Mouse (Mus musculus): ENCODE results near the gene Rcl1. TPM values are rescaled to one million over a fixed set of nuclear protein-coding genes. Genes with fewer than 3 reads are reported as not detected.

Rcl1 gene
- total RNA-seq, 1 experiment from 2014 or later: 36.1 TPM

DNA sequence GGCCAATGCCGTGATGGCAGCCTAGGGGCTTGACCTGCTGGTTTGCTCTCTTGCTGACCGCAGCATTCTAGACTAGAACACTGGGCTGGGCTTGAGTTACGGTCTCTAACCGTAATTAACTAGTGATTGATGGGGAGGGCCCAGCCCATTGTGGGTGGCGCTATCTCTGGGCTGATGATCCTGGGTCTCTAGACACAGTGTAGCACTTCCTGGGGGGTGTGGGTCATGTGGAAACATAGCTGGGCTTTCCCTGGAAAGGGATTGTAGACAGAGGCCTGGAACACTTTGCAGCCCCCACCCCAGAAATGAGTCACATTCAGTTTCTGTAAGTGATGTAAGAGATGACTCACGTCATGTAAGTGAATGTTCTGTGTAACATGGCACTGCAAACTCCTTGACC, 48.9 kb downstream of the Rcl1 start:
- DNase-seq: no peak

- DNase-seq: no peak
Observed at GRCm38 (mm10) chr19:29151443-29151842, 50.3 kb downstream of the Rcl1 start.

DNA sequence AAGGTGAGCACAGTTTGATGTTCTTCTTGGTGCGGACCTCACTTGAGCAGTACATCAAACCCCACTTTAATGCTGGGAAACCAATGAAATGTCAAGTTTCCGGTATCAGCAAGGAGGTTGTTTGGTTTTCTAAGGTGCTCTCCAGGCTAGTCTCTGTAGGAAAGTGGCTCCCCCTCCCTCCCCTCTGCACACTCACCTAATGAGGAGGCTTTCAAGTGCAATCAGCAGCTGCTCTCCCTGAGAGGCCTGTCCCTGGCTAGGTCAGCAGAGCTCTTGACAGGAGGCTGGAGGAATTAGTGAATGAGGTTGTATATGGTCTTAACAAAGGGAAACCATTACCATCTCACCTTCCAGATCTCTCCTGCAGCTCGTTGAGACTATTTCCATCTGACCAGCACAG, 54.4 kb downstream of the Rcl1 start:
- no peak for DNase-seq

DNA sequence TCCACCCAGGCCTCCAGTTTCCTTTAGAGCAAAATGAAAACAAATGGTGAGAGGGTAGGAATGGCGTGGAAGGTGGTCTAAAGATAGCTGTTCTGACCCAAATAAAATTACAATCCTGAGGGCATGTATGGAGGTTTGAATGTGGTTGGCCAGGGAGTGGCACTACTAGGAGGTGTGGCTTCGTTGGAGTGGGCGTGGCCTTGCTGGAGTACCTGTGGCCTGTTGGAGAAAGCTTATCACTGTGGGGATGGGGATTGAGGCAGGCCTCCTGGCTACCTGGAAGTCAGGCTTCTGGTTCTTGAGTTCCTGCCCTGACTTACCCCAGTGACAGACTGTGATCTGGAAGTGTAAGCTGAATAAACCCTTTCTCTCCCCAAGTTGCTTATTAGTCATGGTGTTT, 55.2 kb downstream of the Rcl1 start:
- DNase-seq: no peak

GRCm38 (mm10) chr19:29157678-29158466, 56.7 kb downstream of the Rcl1 start:
- no peak for DNase-seq

DNA sequence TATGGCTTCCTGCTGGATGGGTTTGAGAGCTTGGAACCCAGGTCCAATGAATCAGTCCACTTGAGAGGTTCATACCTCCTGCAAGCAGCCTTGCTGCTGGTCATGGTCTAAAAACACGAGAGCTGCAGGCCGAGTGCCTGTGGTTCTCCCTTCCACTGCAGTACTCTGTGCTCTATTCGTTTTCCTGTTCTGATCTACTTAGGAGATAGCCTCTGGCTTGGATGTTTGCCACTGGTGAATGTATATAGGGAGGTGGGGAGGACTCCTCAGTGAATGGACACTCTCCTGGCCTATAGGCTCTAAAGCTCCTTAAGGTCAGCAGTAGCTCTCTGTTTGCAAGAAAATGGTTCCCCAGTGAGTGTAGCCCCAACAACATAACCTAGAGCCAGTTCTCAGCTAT, 57.3 kb downstream of the Rcl1 start:
- no peak for DNase-seq

DNA sequence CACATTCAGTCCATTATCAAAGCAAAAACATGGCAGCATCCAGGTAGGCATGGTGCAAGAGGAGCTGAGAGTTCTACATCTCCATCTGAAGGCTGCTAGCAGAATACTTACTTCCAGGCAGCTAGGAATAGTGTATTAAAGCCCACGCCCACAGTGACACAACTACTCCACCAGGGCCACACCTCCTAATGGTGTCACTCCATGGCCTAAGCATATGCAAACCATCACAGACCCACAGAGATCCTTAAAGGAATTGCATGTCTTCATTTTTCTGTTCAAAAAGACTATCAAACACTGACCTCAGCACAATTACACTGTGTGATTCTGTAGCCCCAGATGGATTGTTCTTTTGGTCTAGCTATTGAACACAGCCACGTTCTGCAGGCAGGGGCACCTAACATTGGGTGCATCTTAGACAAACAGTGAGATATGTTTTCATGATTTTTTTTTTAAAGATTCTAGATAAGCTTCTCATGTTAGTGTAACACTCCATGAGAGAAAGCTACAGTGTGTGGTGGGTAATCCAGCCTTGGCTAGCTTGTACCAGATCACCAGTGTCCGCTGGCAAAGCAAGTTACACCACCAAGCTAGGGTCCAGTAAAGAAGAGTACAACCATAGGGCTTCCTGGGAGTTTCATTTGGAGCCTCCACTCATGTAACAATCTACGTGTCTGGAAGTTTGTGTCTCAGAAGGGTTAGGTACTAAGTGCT, 62.8 kb downstream of the Rcl1 start:
- no peak for DNase-seq

GRCm38 (mm10) chr19:29164528-29165166, 63.5 kb downstream of the Rcl1 start:
- DNase-seq: no peak

- no peak for DNase-seq
Observed at GRCm38 (mm10) chr19:29167938-29168337, 66.8 kb downstream of the Rcl1 start.

DNA sequence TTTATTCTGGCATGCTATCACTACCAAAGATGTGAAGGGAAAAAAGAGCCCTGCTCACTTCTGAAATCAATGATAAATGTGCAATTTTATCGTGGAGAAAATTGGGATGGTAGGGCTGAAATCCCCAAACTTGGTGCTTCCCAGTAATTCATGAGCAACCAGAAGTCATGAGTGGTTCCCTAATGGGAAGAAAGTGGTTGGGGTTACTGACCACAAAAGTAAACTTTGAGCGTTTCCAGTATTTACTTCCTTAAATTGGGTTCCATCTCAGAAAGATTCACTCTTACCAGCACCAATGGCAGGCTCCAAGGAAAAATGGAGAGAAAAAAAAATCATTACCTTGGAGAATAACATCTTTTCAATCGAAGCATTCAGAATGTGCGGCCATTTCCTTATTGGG, 79.2 kb downstream of the Rcl1 start:
- no peak for DNase-seq

- no peak for DNase-seq
Observed at GRCm38 (mm10) chr19:29182166-29182565, 81.0 kb downstream of the Rcl1 start.

DNA sequence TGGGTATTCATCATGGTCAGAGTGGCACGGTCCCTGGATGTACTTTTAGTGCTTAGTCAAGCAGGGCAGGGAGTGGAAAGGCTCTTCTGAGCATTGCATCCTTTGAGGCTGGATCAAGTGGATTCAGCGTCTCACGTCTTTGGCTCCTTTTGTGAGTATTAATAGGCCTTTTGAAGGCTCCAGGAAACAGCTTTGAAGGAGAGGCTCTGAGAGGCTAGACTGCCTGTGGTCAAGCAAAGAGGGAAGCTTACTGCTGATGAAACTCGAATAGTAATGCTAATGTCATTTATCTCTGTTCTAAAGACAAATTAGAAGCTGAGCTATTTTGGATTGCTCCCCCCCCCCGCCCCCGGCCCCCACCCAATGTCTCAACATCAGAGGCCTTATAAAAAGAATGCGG, 83.9 kb downstream of the Rcl1 start:
- no peak for DNase-seq

DNA sequence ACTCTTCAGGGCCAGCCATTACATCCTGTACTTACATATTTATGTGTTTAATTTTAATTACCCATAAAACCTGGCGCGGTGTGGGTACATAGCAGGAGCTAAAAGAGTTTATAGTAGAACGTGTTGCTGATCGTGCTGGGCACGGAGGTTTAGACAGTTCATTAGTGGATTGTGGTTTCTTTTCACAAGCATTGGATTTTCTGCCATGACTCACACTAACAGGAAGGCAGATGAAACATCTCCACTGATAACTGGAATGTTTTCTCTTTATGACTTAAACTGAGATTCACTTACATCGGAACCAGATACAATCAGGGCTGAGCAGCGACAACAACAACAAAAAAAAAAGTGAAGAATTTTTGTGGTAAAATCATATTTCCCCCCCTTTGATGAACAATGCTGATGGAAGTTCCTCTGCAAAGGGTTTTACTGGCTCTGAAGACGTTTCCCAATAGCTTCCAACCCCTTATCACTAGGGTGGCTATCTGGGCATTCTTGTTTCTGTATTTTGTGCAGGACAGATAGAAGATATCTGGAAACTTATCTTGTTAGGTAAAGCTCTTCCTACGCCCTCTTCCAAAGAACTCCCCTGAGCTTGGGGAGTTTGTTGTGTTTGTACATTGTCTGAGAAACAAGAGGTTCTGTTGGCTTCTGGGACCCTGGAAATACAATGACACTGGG, 84.5 kb downstream of the Rcl1 start:
- no peak for DNase-seq

- no peak for DNase-seq
Observed at GRCm38 (mm10) chr19:29188879-29189278, 87.7 kb downstream of the Rcl1 start.

Small RNAs within 50 kb of the gene (microRNA-seq; reads per million reads assigned to microRNA genes)
- gene Mir101b: 1,534 to 1,730 reads per million in 2 experiments

Other genes starting within 250 kb of the Rcl1 start
- 22.8 and 27.4 TPM in 2 replicates for gene Plpp6, start 137.4 kb upstream of the Rcl1 start, total RNA-seq (2021)
- 11.4 and 12.2 TPM in 2 replicates for gene 4430402I18Rik, start 133.6 kb upstream of the Rcl1 start, total RNA-seq (2021)
- gene Cdc37l1, start 111.0 kb upstream of the Rcl1 start, total RNA-seq (2021): 43.0 and 50.8 TPM in 2 replicates
- 211 and 233 TPM in 2 replicates for gene Ak3, start 53.4 kb upstream of the Rcl1 start, total RNA-seq (2021)
- gene Jak2, start 150.5 kb downstream of the Rcl1 start, total RNA-seq (2021): 19.6 and 22.3 TPM in 2 replicates
- 0.85 and 0.94 TPM in 2 replicates for gene Insl6, start 224.0 kb downstream of the Rcl1 start, total RNA-seq (2021)
- gene Rln1, start 233.3 kb downstream of the Rcl1 start, total RNA-seq (2021): not detected in 2 replicates

Data from adrenal gland, postnatal 14 days (tissue).